Mouse (Mus musculus): ENCODE measurements around the gene Mtmr12.

The Mtmr12 gene

DNA sequence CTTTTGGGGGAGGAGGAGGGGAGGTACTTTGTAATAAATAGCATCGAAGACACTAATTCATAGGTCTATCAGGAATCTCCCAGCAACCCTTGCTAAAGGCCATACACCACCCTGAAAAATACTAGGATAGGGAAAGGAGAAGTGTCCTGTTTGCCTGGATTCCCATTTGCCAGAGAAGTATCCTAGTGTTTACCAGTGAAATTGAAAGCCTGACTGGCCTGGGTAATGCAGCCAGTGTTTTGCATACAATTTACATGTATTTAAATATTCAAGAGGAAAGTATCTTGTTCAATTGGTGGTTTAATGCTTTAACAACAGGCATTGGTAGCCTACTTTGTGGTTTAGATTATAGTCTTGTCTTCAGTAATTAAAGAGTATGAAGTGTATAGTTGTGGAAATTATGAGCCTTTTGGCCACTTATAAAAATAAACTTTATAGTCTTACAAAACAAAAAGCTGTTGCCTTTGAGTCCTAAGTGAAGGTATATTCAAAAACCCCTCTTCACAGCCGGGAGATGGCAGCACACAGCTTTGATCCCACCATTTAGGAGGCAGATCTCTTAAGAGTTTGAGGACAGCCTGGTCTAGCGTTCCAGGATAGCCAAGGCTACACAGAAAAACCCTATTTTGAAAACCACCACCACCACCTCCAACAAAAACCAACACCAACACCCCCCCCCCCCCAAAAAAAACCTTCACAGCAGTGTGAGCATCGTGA, 69.4 kb downstream of the Mtmr12 start:
- no peak for DNase-seq (ENCODE audit: low read depth, low spot score)

DNA sequence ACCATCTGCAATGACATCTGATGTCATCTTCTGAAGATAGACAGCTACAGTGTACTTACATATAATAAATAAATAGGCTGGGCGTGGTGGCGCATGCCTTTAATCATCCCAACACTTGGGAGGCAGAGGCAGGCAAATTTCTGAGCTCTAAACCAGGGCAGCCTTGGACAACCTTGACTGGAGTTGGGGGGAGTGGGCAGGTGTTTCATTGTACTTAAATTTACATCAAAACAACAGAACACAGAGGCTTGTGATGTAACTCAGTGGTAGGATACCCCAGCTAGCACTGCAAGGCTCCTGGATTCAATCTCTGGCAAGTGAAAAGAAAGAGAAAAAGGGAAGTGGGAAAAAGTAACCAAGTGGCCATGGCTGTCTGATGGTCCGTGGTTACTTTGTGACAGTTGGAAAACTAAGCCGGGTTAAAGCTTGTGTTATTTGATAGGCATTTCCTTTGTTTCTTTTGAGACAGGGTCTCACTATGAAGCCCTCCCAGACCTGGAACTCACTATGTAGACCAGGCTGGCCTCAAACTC, 70.3 kb downstream of the Mtmr12 start:
- no peak for DNase-seq (ENCODE audit: low read depth, low spot score)

DNA sequence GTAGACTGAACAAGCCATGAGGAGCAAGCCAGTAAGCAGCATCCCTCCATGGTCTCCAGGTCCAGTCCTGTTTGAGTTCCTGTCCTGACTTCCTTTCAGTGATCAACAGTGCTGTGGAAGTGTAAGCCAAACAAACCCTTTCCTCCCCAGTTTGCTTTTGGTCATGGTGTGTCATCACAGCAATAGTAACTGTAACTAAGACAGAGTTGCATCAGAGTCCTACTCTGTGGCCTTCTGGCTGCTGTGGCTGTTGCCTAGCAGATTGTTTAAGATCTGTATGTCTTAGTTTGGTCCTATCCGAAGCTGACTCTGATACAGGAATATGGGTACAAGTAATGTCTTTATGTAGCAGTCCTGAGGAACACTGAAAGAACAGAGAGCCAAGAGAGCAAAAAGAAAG, 75.0 kb downstream of the Mtmr12 start:
- DNase-seq (ENCODE audit: low read depth, low spot score): no peak

DNA sequence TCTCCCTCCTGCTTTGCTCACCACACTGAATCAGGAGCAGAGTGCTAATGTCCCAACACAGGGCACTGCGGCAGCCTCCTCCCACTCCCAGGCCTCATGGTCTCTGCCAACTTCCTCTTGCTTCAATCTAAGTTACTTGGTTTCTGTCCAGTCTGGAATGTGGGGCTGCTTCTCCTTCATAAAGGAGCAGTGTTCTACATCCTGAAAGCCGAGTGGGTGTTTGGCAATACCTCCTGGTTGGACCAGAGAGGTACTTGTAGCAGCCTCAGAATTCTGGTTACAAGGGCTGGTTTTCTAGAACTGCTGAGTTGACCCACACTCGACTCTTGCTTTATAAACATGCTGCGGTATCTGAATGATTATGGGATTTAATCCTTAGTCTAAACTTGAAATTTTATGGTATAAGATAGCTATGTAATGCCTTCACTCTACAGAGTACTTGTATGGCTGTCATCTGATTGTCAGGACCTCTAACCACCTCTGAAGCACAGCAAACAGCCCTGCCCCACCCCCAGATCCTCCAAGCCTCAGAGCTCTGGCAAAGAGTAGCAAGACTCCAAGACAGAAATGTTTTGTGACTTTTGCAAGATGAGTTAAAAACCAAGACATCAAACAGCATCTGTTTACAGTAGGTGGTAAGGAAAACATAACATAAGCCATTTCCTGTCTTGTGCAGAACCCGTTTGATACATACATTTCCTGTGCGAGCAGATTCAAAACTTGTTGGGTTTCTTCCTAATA, 80.1 kb downstream of the Mtmr12 start:
- DNase-seq (ENCODE audit: low read depth, low spot score): no peak

DNA sequence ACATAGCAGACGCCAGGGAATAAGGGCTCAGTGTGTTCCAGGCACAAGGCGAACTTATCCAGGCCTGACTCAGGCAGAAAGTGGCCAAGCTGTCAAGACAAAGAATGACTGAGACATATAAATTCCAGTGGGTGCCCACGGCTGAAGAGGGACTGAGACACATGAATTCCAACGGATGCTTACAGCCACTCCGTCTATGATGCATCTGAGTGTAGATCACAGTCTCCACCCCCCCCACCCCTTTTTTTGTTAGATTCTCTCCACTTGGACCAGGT, 80.6 kb downstream of the Mtmr12 start:
- no peak for DNase-seq (ENCODE audit: low read depth, low spot score)

DNA sequence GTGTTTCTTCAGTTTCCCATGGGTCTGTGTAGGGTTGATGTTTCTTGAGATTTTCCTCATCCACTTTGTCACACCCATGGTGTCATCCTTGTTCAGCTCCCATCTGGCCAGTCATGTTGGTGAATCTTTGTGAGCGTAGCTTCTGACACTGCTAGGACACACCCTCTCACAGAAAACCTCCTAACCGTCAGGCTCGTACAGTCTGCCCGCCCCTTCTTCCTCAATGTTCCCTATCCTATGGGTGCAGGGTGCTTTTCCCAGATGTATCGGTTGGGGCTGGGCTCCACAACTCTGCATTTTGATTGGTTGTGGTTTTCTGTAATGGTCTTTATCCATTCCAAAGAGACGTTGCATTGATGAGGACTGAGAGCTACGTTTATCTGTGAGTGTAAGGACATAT, 85.5 kb downstream of the Mtmr12 start:
- no peak for DNase-seq (ENCODE audit: low read depth, low spot score)

DNA sequence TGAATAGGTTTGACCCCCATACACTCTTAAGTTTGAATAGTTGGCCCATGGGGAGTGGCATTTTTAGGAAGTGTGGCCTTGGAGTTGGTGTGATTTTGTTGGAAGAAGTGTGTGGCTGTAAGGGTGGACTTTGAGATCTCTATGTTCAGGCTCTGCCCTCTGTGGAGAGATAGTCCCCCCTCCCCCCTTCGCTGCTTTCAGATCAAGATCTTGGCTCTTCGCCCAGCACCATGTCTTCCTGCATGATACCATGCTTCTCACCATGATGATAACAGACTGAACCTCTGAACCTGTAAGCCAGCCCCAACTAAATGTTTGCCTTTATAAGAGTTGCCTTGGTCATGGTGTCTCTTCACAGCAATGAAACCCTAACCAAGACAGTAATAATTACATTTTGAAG, 86.9 kb downstream of the Mtmr12 start:
- DNase-seq (ENCODE audit: low read depth, low spot score): no peak

DNA sequence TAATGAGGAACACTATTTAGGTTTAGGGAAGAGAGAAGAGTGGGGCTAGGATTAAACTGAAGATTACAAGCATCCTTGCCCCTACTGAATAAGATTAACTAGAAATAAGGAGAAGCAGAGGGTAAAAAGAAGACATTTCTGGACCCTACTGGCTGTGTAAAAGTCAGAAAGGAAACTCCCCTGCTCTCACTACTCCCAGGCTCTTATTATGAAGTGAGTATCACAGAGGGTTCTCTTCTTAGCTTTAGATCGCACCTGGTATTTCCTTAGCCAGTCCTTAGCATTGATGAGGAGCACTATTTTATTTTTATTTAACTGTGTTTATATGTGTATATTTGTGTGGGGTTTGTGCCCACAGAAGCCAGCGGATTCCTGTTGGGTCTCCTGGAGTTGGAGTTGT, 91.4 kb downstream of the Mtmr12 start:
- no peak for DNase-seq (ENCODE audit: low read depth, low spot score)

DNA sequence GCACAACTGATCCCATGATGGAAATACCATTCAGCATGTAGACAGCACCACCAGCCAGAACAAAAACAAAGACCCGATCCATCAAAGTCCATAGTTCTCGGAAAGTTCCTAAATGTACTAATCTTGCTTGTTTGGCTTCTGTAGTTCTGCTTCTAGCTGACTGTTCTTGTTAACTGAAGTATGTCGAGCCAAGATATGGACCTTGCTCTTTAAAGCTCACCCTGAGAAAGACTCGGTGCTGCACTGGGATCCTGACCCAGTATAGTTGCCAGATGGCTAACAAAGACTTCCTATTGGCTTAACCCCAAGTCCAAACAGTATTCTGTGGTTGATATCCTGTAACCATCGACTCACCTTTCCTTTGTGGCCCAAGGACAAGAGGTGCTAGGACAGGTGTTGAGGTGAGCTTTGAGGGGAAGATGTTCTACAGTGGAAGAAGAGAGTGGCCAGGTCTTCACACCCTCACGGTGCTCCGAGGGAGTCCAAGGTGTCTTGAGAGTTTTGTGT, 93.5 kb downstream of the Mtmr12 start:
- no peak for DNase-seq (ENCODE audit: low read depth, low spot score)

DNA sequence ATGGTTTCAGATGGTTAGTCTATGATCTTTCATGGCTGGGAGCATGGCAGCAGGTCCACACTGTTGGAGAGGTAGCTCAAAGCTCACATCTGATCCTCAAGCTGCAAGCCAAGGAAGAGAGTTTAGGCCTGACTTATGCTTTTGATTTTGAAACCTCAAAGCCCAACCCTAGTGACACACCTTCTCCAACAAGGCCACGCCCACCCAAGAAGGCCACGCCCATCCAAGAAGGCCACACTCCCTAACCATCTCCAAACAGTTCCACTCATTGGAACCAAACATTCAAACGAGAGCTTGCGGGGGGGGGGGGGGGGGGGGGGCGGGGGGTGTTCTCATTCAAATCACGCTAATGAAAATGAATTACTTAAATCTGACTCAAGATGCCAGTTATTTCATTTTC, 96.9 kb downstream of the Mtmr12 start:
- peak; percentile 44 for DNase-seq (ENCODE audit: low read depth, low spot score)

DNA sequence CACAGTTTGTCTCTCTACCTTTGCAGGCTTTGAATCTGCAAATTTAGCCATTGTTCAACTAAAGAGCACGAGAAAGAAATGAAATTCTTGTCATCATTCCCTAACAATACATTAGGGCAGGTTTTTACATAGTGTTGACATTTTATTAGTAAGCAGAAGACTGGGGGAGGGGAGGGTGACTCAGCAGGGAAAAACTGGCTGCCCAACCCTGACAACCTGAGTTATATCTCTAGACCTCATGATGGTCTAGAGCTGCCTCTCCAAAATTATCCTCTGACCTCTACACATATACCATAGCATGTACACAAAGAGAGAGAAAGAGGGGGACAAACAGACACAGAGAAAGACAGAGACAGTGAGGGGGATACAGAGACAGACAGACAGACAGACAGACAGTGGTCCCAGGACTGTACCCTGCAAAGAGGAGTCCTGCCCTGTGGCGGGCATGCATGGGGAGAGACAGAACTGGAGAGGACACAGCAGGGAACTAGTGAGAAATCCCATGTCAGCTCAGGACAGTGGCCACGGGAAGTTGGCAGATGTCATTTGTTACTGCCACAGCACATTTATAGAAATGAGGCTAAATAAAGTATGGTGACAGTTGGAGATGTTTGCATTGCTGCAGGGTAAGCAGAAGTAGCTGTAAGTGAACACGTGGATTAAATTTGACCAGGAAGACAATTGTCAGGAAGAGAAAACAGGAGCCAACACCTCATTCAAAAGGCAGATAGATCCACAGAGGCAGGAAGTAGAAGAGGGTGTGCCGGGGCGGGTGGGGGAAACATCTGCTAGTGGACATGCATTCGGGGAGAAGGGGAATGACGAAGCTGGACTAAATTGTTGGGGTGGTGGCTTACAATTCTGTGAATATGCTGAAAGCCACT, 101.6 kb downstream of the Mtmr12 start:
- peak; percentile 38 for DNase-seq (ENCODE audit: low read depth, low spot score)

DNA sequence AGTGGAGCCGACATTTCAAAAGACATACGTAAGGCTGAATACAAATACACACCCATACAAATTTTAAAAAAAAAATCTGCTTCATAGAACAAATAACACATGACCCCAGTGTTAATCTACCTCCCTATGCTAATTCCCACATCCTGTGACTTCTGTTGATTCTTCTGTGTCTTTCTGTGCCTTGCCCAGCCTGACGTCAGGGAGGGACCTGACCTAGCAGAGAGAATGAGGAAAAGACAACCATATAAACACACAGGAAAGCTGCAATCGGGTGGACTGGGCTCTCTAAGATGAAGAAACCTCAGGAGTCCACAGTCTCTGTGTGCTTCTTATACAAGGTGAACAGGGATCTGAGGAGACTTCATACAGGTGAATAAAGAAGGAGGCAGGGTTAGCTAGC, 102.3 kb downstream of the Mtmr12 start:
- DNase-seq (ENCODE audit: low read depth, low spot score): no peak

DNA sequence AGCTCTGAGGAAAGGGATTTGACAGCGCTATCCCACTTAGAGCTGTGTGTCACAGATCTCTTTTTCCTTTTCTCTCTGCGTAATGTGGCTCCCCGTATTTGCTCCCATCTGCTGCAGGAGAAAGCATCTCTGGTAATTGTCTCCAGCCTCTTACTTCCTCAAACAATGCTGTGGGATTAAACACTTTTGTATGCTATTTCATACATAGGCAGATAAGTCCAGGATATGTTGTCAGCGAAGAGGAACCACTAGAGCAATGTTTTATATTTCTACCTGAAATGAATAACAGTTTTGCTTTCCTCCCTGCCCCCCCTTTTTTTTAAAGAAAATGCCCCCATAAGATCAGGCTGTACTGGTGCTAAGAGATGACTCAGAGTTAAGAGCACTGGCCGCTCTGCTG, 103.7 kb downstream of the Mtmr12 start:
- DNase-seq (ENCODE audit: low read depth, low spot score): no peak

DNA sequence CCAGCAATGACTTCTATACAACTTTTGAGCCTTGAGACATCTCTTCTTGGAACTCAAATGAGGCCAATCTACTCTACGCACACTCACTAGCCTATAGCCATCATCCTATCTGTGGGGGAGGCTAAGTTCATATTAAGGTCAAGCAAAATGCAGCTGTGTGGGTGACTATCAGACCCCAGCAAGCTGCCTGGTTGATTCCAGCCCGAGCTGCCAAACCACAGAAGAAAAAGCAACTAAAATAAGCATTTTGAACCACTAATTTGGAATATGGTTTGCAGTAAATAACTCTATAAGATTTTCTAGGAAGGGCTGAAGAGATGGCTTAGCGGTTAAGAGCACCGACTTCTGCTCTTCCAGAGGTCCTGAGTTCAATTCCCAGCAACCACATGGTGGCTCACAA, 105.8 kb downstream of the Mtmr12 start:
- DNase-seq (ENCODE audit: low read depth, low spot score): no peak

DNA sequence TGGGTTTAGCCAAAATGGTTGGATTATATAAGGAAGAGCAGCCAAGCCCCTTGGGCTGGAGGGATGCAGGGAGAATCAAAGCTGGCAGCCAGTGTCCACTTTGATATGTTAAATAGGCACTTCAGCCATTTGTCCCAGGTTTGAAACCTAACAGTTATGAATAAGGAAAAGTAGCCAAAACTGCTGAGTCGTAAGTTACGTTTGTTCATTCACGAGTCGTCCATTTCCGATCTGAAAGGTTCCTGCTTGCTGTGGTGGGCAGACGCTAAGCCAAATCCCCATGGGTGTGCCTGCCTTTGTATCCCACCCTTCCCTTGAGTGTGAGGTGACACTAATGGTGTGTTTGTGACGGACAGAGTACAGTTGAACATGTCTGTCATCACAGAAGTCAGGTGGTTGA, 106.6 kb downstream of the Mtmr12 start:
- no peak for DNase-seq (ENCODE audit: low read depth, low spot score)

DNA sequence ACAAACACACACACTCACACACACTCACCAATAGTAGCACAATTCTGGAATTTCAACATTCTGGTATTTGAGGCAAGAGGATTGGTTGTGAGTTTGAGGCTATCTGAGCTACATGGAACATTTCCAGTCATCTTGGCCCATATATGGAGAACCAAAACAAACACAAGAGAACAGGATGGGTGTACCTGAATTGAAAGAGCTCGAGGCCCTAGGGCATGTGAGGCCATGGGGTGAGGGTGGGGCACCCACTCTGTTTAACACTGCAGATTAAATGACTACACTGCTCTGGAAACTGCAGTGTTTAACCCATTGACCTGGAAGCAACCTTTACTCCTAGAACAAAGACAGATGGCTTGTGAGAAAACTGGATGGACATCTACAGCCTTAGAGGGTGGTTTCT, 108.4 kb downstream of the Mtmr12 start:
- DNase-seq (ENCODE audit: low read depth, low spot score): no peak

DNA sequence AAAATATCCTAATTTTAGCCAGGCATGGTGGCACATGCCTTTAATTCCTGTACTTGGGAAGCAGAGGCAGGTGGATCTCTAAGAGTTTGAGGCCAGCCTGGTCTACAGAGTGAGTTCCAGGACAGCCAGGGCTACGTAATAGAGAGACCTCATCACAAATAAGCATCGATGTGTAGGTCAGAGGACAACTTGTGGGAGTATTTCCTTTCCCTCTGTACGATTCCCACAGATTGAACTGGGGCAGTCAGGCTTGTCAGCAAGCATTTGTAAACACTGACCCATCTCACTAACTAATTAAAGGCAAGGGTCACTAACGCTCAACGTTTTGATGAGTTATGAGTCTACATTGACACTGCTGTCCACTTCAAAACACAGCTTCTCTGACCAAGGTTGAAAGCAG, 109.8 kb downstream of the Mtmr12 start:
- DNase-seq (ENCODE audit: low read depth, low spot score): no peak

DNA sequence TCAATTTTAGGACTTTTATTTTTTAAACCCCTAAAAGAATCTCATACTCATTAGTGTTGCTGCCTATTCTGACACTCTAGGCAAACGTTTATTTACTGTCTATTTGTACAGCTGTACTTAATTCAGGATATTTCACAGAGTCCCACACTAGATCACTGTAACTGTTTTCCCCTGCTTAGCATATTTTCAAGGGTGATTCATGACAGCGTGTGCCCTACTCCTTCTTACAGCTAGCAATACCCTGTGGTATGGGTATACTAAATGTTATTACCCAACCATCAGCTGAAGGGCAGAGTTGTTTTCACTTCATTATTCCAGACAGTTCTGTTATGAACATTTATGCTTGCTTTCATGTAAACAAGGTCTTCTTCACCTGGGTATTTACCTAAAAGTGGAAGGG, 111.2 kb downstream of the Mtmr12 start:
- DNase-seq (ENCODE audit: low read depth, low spot score): no peak

DNA sequence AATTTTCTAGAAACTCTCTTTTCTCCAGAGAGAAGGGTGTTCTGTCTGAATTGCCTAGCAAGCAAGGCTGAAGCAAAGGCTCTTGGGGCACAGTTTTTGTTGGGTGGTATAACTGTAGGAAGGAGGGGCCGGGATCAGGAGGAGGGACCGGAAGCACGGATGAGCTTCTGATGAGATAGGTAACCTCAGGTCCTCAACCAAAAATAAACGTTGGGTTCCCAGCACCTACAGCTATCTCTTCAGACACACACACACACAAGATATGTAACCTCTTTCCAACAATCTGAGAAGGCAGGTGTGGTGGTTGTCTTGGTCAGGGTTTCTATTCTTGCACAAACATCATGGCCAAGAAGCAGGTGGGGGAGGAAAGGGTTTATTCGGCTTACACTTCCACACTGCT, 112.5 kb downstream of the Mtmr12 start:
- no peak for DNase-seq (ENCODE audit: low read depth, low spot score)

DNA sequence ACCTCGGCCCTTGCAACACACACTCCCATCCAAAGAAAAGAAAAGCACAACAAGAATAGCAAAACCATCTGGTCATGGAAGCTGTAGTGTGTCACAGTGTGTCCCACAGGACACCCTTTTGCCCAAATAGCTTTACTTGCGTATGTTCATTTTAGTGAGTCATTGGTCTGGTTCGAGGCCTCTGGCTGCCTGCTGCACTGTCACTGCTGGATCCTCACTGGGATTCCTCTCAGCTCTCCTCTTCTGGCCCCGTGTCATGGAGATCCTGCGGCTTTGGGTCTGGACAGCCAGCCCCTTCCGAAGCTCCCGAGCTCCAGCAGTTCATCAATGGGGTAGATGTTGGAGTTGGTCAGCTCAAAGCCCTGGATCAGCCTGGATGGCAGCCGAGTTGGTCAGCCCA, 113.6 kb downstream of the Mtmr12 start:
- no peak for DNase-seq (ENCODE audit: low read depth, low spot score)

DNA sequence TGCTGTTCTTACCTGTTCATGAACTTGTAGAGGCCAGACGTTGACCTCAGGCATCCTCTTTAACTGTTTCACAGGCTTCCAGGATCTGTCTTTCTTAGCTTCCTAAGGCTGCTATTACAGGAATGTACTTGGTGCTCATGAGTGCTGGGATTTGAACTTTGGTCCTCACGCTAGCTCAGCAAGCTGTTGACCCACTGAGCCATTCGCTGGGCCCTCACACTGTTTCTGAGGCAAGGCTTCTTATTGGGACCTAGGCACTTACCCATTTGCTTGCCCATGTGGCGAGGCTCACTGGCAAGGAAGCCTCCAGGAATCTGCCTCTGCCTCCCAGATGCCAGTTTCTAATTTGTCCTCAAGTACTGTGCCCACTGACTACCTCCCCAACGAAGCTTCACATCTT, 115.1 kb downstream of the Mtmr12 start:
- no peak for DNase-seq (ENCODE audit: low read depth, low spot score)

DNA sequence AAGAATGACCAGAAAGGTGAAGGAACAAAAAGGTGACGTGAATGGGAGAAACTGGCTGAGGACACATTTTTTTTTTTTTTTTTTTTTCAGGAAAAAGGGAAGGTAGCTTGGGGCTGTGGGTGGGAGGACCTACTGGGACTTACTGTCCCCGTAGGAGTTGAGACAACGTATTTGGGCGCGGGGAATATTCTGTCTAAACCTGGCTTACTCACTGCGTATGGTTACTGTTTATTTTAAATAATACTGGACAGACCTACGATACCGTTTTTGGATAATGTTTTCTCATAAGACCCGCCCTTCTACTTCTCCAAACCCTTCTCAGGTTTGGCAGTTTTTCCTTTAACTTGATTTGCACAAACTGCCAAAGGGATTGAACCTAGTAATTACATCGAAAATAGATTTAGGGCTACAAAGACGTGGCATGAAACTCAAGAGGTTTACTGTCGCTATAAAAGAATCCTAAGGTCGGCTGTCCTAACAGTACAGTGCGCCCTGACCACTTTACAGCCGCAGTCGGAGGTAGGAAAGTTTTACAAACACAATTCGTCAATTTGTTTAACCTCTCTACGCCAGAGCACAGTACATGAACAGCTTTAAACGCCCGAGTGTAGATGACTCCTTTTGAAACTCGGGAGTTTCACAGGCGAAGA, 115.7 kb downstream of the Mtmr12 start:
- no peak for DNase-seq (ENCODE audit: low read depth, low spot score)

Data from c-Kit-negative CD71-positive TER-119-positive erythroid progenitor cells, embryonic 14.5 days (primary cell).